Mouse (Mus musculus) liver, postnatal 0 days (tissue): ENCODE data around the gene Arl8a. TPM values are rescaled to one million over a fixed set of nuclear protein-coding genes. Genes with fewer than 3 reads are reported as not detected.

Source experiments
- ATAC-seq: fragments of 200-750 bp; cut with Nextera tagmentation; 2 replicates; pipeline ENCODE4 v1.8.0; 2017; ENCODE audit warnings: mild to moderate bottlenecking, moderate library complexity
- DNase-seq: peaks from one replicate; pipeline ENCODE4 v3.0.0-alpha.2; 2016
- H3K27ac ChIP-seq: fragments of 300-500 bp; sonication (generic); 2 replicates; pipeline ENCODE4 v1.5.1; 2014; ENCODE audit warnings: antibody characterized with exemption, moderate library complexity, mild to moderate bottlenecking, low read depth
- H3K27me3 ChIP-seq: fragments of 300-500 bp; sonication (generic); 2 replicates; pipeline ENCODE4 v1.6.1; 2014; ENCODE audit warnings: low read length, control low read depth, mixed read lengths; ENCODE audit not compliant: insufficient read depth
- H3K36me3 ChIP-seq: fragments of 300-500 bp; sonication (generic); replicated peaks from 2 replicates; pipeline ENCODE4 v1.6.1; 2014; ENCODE audit warnings: mild to moderate bottlenecking, control low read depth, low read length, moderate library complexity, mixed read lengths; ENCODE audit not compliant: insufficient read depth
- H3K4me1 ChIP-seq: fragments of 300-500 bp; sonication (generic); 2 replicates; pipeline ENCODE4 v1.6.1; 2014; ENCODE audit warnings: antibody characterized with exemption, mild to moderate bottlenecking, control low read depth; ENCODE audit not compliant: insufficient read depth
- H3K4me2 ChIP-seq: fragments of 300-500 bp; sonication (generic); 2 replicates; pipeline ENCODE4 v1.6.1; 2014; ENCODE audit warnings: low read depth, mild to moderate bottlenecking, low read length, moderate library complexity, mixed read lengths
- H3K4me3 ChIP-seq: fragments of 300-500 bp; sonication (generic); 2 replicates; pipeline ENCODE4 v1.5.1; 2014; ENCODE audit warnings: low read depth, low read length
- H3K9ac ChIP-seq: fragments of 300-500 bp; sonication (generic); replicated peaks from 2 replicates; pipeline ENCODE4 v1.6.1; 2014; ENCODE audit warnings: mild to moderate bottlenecking, moderate library complexity
- H3K9me3 ChIP-seq: fragments of 300-500 bp; sonication (generic); 2 replicates; pipeline ENCODE4 v1.6.1; 2016; ENCODE audit warnings: mild to moderate bottlenecking, control low read depth, low read length, mixed read lengths
- CTCF ChIP-seq: sonication (generic); IDR thresholded peaks from 2 replicates; pipeline ENCODE4 v1.5.1; 2016; ENCODE audit warnings: antibody characterized with exemption, low read depth
- EP300 ChIP-seq: IDR thresholded peaks from 2 replicates; pipeline ENCODE4 v1.6.1; 2016; ENCODE audit warnings: antibody characterized with exemption, low read depth, mild to moderate bottlenecking
- WGBS: fragments of 180-500 bp; shearing (Covaris S2); extraction: QIAGEN DNeasy Blood & Tissue Kit; methylation state at CpG from one replicate; pipeline ENCODE4 v1.1.7; 2014; ENCODE audit not compliant: insufficient replicate concordance; 5-methylcytosine and 5-hydroxymethylcytosine counted together
- polyA plus RNA-seq: library from polyadenylated mRNA; unstranded; fragments of >200 nt; fragmentation: Nextera tagmentation; extraction: Ambion mirVana; gene quantifications from 2 replicates; pipeline ENCODE4 v1.2.1, GENCODE M21; 2015

The Arl8a gene
- polyA plus RNA-seq: 11.3 and 12.5 TPM in 2 replicates

- H3K27ac ChIP-seq: peak within 1 kb of the TSS; percentile 78
- 2% methylated on average over 50 of the region's 78 CpGs for WGBS
Observed at GRCm38 (mm10) chr1:135146077-135146945, at the start of gene Arl8a. Gene Arl8a (plus strand): TSS chr1:135146824.

GRCm38 (mm10) chr1:135097441-135097840 lies 49.2 kb upstream of the Arl8a start:
- TF ChIP-seq EP300 (no peak), CTCF (no peak)
- peaks cover 6% of the 10 kb centered on the region; the same call in 1 of the 2 replicates for H3K4me1 ChIP-seq
- H3K27ac ChIP-seq: no peak overlapping the region
- H3K27me3 ChIP-seq: peaks cover 15% of the 10 kb centered on the region; the same call in 1 of the 2 replicates
- no peak for ATAC-seq
- no peaks in the 10 kb centered on the region for H3K36me3 ChIP-seq
- no peaks in the 10 kb centered on the region for H3K9me3 ChIP-seq
- H3K4me3 ChIP-seq: no peak overlapping the region
- H3K4me2 ChIP-seq: no peak overlapping the region
- no peak for DNase-seq
- H3K9ac ChIP-seq: no peak overlapping the region
- 73% methylated on average over 6 of the region's 6 CpGs for WGBS

More at GRCm38 (mm10) chr1:135146077-135146945, at the start of gene Arl8a:
- Histone ChIP-seq H3K36me3 (peaks cover 5% of the 10 kb centered on the region), H3K9me3 (no peaks in the 10 kb centered on the region), H3K4me3 (peak within 1 kb of the TSS; percentile 88), H3K9ac (peak within 1 kb of the TSS; percentile 80), H3K4me1 (peaks cover 13% of the 10 kb centered on the region), H3K27me3 (no peaks in the 10 kb centered on the region), H3K4me2 (peak within 1 kb of the TSS; percentile 82)
- ATAC-seq: peak; percentile 90
- no peak for TF ChIP-seq EP300
- TF ChIP-seq CTCF: no peak
- peak; percentile 89 for DNase-seq

GRCm38 (mm10) chr1:135098441-135098840 lies 48.2 kb upstream of the Arl8a start:
- H3K4me3 ChIP-seq: no peak overlapping the region
- no peaks in the 10 kb centered on the region for H3K9me3 ChIP-seq
- H3K27me3 ChIP-seq: peaks cover 25% of the 10 kb centered on the region; the same call in 1 of the 2 replicates
- no peak overlapping the region for H3K9ac ChIP-seq
- DNase-seq: no peak
- TF ChIP-seq EP300 (no peak), CTCF (no peak)
- WGBS: 87% methylated on average over 7 of the region's 7 CpGs
- no peaks in the 10 kb centered on the region for H3K36me3 ChIP-seq
- H3K4me2 ChIP-seq: no peak overlapping the region
- H3K27ac ChIP-seq: no peak overlapping the region
- H3K4me1 ChIP-seq: peaks cover 6% of the 10 kb centered on the region; the same call in 1 of the 2 replicates
- ATAC-seq: no peak

- 67% methylated on average over 7 of the region's 7 CpGs for WGBS
- peaks cover 45% of the 10 kb centered on the region for H3K27me3 ChIP-seq
Observed at GRCm38 (mm10) chr1:135100400-135100799, 46.2 kb upstream of the Arl8a start.

DNA sequence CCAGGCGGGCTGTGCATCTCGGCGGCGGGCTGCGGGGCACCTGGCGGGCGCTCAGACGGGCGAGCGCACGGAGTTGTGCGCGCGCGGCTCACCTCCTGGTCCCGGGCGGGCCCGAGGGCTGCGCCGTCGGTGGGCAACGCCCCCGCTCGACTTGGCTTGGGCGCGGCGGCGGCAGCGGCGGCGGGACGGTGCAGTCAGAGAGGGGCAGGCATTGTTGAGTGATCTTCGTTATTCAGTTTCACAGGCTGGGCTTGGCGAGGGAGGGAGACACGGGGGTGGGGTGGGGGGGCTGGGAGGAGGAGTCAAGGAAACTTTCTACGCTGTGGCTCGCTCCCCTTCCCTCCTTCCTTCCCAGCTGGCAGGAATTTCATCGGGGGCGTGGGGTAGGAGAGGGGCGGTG lies 41.5 kb upstream of the Arl8a start, which contains the start of gene Lgr6:
TSS of gene Lgr6 (minus strand) at position 153 of the 400 bp plus-strand sequence.
- Histone ChIP-seq H3K4me2 (peak within 1 kb of the TSS; percentile 47), H3K27ac (no peak within 1 kb of the TSS), H3K4me3 (peak within 1 kb of the TSS; percentile 30), H3K9me3 (no peaks in the 10 kb centered on the region), H3K27me3 (peaks cover 59% of the 10 kb centered on the region), H3K9ac (no peak within 1 kb of the TSS), H3K4me1 (0 out of 2 replicates have a peak, but pooled peaks cover 2% of the 10 kb centered on the region), H3K36me3 (no peaks in the 10 kb centered on the region)
- no peak for TF ChIP-seq EP300
- no peak for TF ChIP-seq CTCF
- WGBS: 1% methylated on average over 36 of the region's 40 CpGs
- DNase-seq: no peak
- ATAC-seq: no peak

More at GRCm38 (mm10) chr1:135100400-135100799, 46.2 kb upstream of the Arl8a start:
- Histone ChIP-seq H3K4me3 (no peak overlapping the region), H3K9me3 (no peaks in the 10 kb centered on the region), H3K36me3 (no peaks in the 10 kb centered on the region), H3K4me1 (peaks cover 4% of the 10 kb centered on the region; the same call in 1 of the 2 replicates), H3K9ac (no peak overlapping the region), H3K27ac (no peak overlapping the region), H3K4me2 (no peak overlapping the region)
- ATAC-seq (no peak), DNase-seq (no peak)
- TF ChIP-seq EP300 (no peak), CTCF (no peak)

DNA sequence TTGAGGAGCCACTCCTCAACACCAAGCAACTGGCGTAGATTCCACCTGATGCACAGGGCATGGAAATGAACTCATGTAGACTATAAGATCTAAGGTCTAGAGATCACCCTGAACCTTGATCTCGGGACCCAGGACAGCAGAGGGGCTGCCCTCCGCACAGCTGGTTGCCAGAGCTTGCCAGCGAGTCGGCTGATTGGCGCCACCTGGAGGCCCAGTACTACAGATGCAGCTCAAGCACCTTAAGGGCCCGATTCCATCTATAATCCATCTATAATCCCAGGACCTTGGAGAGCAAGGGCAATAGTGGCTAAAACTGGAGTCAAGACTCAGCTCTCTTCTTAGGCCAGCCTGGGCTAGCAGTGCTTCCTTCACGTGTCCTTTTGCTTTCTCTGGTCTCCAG lies 40.7 kb upstream of the Arl8a start:
- Histone ChIP-seq H3K4me1 (0 out of 2 replicates have a peak, but pooled peaks cover 2% of the 10 kb centered on the region), H3K27ac (no peak overlapping the region), H3K4me3 (no peak overlapping the region), H3K9ac (no peak overlapping the region), H3K4me2 (no peak overlapping the region), H3K27me3 (peaks cover 55% of the 10 kb centered on the region), H3K9me3 (no peaks in the 10 kb centered on the region), H3K36me3 (no peaks in the 10 kb centered on the region)
- DNase-seq: peak; percentile 77
- peak; percentile 36; the same call in 1 of the 2 replicates for ATAC-seq
- 2% methylated on average over 8 of the region's 8 CpGs for WGBS
- TF ChIP-seq EP300 (no peak), CTCF (peak; percentile 85)
